Mouse (Mus musculus) kidney, adult 2 months (tissue): ENCODE measurements around the gene Atrip. TPM values are rescaled to one million over a fixed set of nuclear protein-coding genes. Genes with fewer than 3 reads are reported as not detected.

ENCODE experiments used
- DNase-seq: peaks from one replicate; pipeline ENCODE4 v3.0.0; 2021
- H3K27ac ChIP-seq: fragments of 200-500 bp; 2 replicates; pipeline ENCODE4 v1.5.1; 2012; ENCODE audit warnings: low read depth, low read length, control low read depth, inconsistent platforms; ENCODE audit not compliant: insufficient read depth
- H3K27me3 ChIP-seq: fragments of 200-500 bp; replicated peaks from 2 replicates; pipeline ENCODE4 v1.6.1; 2012; ENCODE audit warnings: mild to moderate bottlenecking, moderate library complexity, low read length, inconsistent platforms; ENCODE audit not compliant: control insufficient read depth, insufficient read depth
- H3K36me3 ChIP-seq: fragments of 200-500 bp; 2 replicates; pipeline ENCODE4 v1.6.1; 2012; ENCODE audit warnings: mild to moderate bottlenecking, moderate library complexity, low read length, inconsistent platforms; ENCODE audit not compliant: control insufficient read depth, insufficient read depth
- H3K4me1 ChIP-seq: fragments of 200-500 bp; 2 replicates; pipeline ENCODE4 v1.6.1; 2011; ENCODE audit warnings: low read length; ENCODE audit not compliant: control insufficient read depth, insufficient read depth
- H3K4me3 ChIP-seq: fragments of 200-500 bp; 2 replicates; pipeline ENCODE4 v1.5.1; 2011; ENCODE audit warnings: mild to moderate bottlenecking, low read depth, low read length, control low read depth; ENCODE audit not compliant: insufficient read depth
- CTCF ChIP-seq: fragments of 200-500 bp; conservative IDR thresholded peaks from 2 replicates; pipeline ENCODE4 v1.5.1; 2011; ENCODE audit warnings: low read depth, mild to moderate bottlenecking, control low read depth, low read length, moderate library complexity, mixed read lengths; ENCODE audit not compliant: insufficient read depth, insufficient read length
- POLR2A ChIP-seq: fragments of 200-500 bp; IDR thresholded peaks from one replicate; pipeline ENCODE4 v1.6.1; 2011; ENCODE audit warnings: low read depth, low read length, control low read depth
- WGBS: fragments of 180-500 bp; shearing (Covaris S2); methylation state at CpG from one replicate; pipeline ENCODE4 v1.1.7; 2018; 5-methylcytosine and 5-hydroxymethylcytosine counted together
- polyA plus RNA-seq: library from polyadenylated mRNA; depleted of rRNA; stranded (reverse); fragments of >200 nt; gene quantifications from 2 replicates; pipeline ENCODE4 v1.2.3, GENCODE M21; 2012

The Atrip gene
- polyA plus RNA-seq, 1 experiment = 20.2 TPM

DNA sequence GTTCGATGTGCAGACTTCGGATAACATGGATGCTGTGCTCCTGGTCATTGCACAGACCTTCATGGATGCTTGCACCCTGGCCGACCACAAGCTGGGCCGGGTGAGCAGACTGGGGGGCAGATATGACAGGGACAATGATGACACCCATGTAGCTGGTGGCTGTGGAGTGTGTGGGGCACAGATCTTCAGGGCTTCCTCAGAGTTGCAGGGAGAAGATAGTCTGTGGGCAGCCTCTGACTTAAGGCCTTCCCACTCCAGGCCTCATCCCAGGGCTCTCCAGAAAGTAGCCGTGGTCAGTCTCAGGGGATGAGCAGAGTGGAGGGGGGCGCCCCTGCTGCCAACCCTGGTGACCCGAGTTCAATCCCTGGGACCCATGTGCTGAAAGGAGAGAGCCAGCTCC, 40.9 kb upstream of the Atrip start:
- H3K36me3 ChIP-seq = no peaks in the 10 kb centered on the region
- no peak for DNase-seq
- no peak overlapping the region for H3K4me3 ChIP-seq
- TF ChIP-seq POLR2A = no peak
- TF ChIP-seq CTCF = no peak
- 83% methylated on average over 7 of the region's 7 CpGs for WGBS
- no peak overlapping the region for H3K27ac ChIP-seq
- H3K27me3 ChIP-seq = no peaks in the 10 kb centered on the region
- no peaks in the 10 kb centered on the region for H3K4me1 ChIP-seq

DNA sequence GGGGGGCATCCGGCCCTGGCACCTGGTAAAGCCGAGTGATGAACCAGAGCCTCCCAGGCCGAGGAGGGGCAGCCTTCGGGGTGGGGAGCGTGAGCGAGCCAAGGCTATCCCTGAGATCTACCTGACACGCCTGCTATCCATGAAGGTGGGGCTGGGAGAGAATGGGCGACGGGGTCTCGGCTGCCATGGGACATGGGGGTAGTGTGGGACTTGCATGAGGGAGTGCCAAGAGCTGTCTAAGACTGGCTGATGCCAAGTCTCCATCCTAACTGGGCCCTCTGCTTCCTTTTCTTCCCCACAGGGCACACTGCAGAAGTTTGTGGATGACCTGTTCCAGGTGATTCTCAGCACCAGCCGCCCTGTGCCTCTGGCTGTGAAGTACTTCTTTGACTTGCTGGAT, 40.4 kb upstream of the Atrip start:
- H3K4me3 ChIP-seq = no peak overlapping the region
- H3K27ac ChIP-seq = no peak overlapping the region
- no peaks in the 10 kb centered on the region for H3K36me3 ChIP-seq
- H3K4me1 ChIP-seq = no peaks in the 10 kb centered on the region
- no peak for DNase-seq
- TF ChIP-seq CTCF = no peak
- TF ChIP-seq POLR2A = no peak
- 92% methylated on average over 11 of the region's 11 CpGs for WGBS
- no peaks in the 10 kb centered on the region for H3K27me3 ChIP-seq

DNA sequence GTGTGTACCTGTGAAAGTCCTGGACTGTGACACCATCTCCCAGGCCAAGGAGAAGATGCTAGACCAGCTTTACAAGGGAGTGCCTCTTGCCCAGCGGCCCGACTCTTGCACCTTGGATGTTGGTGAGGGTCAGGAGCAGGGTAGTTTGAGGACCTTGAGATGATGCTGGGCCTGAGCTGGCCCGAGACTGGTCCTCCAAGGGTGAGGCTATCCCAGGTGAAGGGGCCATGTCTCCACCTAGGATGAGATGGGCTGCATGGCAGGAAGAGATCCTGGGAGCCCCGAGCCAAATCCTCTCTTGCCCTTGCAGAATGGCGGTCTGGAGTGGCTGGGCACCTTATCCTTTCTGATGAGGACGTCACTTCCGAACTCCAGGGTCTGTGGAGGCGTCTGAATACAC, 39.4 kb upstream of the Atrip start:
- 91% methylated on average over 8 of the region's 8 CpGs for WGBS
- no peaks in the 10 kb centered on the region for H3K36me3 ChIP-seq
- no peak for DNase-seq
- TF ChIP-seq POLR2A (no peak), CTCF (no peak)
- no peak overlapping the region for H3K27ac ChIP-seq
- H3K4me1 ChIP-seq = no peaks in the 10 kb centered on the region
- no peak overlapping the region for H3K4me3 ChIP-seq
- no peaks in the 10 kb centered on the region for H3K27me3 ChIP-seq

DNA sequence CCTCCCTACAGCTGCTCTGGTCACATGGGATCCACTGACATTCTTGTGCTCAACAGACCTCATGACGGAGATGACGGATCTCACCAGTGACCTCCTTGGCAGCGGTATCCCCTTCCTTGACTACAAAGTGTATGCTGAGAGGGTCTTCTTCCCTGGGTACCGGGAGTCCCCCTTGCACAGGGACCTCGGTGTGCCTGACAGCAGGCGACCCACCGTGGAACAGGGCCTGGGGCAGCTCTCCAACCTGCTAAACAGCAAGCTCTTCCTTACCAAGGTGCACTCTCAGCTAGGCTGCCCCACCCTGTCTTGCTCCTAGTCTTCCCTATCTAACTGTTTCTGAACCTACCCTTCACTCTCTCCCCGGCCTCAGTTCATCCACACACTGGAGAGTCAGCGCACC, 37.7 kb upstream of the Atrip start:
- DNase-seq = no peak
- WGBS = 87% methylated on average over 9 of the region's 9 CpGs

DNA sequence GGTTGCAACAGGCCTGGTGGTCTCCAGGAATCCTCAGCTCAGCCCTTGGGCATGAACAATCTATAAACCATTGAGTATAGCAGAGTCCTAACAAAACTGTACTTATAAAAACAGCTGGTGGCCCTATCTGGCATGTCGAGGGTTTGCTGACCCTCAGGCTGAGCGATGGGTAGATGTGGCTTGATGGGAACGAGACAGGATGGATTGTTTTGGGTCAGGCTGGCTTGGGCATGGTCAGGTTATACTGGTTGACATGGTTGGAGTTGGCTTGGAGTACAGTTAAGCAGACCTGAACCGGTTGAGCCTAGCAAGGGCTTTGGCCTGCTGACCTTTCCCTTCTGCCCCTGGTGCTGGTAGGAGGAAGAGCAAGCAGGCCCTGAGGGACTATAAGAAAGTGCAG, 37.2 kb upstream of the Atrip start:
- no peaks in the 10 kb centered on the region for H3K36me3 ChIP-seq

More for the DNA sequence above, 37.7 kb upstream of the Atrip start:
- TF ChIP-seq CTCF (no peak), POLR2A (no peak)
- Histone ChIP-seq H3K36me3 (no peaks in the 10 kb centered on the region), H3K4me1 (no peaks in the 10 kb centered on the region), H3K4me3 (no peak overlapping the region), H3K27me3 (no peaks in the 10 kb centered on the region), H3K27ac (no peak overlapping the region)

DNA sequence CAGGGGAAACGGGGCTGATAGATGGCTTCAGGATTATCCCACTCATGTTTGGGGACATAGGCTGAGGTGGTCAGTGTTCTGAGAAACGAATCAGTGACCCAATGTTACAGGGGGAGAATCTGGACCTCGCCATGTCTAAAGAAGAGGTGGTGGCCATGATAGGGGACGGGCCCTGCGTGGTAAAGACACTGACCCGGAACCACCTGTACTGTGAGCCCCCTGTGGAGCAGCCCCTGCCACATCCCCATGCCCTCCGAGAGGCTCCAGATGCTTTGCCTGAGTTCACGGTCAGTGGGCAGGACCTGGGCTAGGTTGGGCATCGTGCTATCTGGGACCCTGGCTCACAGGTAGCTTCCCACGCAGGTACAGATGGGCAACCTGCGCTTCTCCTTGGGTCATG, 36.3 kb upstream of the Atrip start:
- no peak overlapping the region for H3K4me3 ChIP-seq
- H3K36me3 ChIP-seq = no peaks in the 10 kb centered on the region
- peaks cover 3% of the 10 kb centered on the region; the same call in 1 of the 2 replicates for H3K4me1 ChIP-seq
- H3K27me3 ChIP-seq = no peaks in the 10 kb centered on the region
- WGBS = 95% methylated on average over 11 of the region's 11 CpGs
- DNase-seq = no peak
- no peak overlapping the region for H3K27ac ChIP-seq
- TF ChIP-seq CTCF (no peak), POLR2A (no peak)

More for the DNA sequence above, 37.2 kb upstream of the Atrip start:
- WGBS = 62% methylated on average over 4 of the region's 4 CpGs
- H3K27me3 ChIP-seq = no peaks in the 10 kb centered on the region
- no peak overlapping the region for H3K4me3 ChIP-seq
- no peak for DNase-seq
- TF ChIP-seq CTCF (no peak), POLR2A (no peak)
- no peaks in the 10 kb centered on the region for H3K4me1 ChIP-seq
- H3K27ac ChIP-seq = no peak overlapping the region

DNA sequence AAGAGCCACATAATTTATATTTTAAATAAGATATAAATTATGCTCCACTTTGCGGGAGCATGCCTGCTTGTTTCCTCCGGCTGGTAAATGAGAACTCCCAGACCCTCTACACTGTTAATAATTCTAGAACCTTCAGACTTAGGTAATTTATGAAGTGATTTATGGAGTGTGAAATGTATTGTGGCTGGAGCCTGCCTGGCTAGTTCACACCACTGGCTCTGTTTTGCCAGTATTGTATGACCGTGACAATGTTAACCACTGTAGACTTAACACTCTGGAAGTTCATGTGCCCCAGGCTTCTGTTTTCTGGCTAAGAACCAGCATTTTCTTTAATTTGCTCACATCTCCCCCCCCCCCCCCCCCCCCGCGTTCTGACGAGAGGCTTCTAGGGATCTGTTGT, 33.4 kb upstream of the Atrip start:
- Histone ChIP-seq H3K27ac (no peak overlapping the region), H3K27me3 (no peaks in the 10 kb centered on the region), H3K4me1 (peaks cover 3% of the 10 kb centered on the region; the same call in 1 of the 2 replicates), H3K36me3 (no peaks in the 10 kb centered on the region), H3K4me3 (no peak overlapping the region)
- peak; percentile 45 for DNase-seq
- TF ChIP-seq POLR2A (no peak), CTCF (no peak)
- 46% methylated on average over 6 of the region's 6 CpGs for WGBS
